In genomic region chr9:75437653-75438385, GRCm38 (mm10) we compare ENCODE assay signal across 9 mouse cellular contexts. TPM values are rescaled to one million over a fixed set of nuclear protein-coding genes. Genes with fewer than 3 reads are reported as not detected.
A peak's percentile ranks its signal among the peaks of the same experiment; 100 is the strongest.
DNase-seq lines count a peak whose midpoint lies in the region; ATAC-seq lines count a peak whose summit lies in the region.
"Had no signal": no experiment of that assay in that cellular context is flagged by ENCODE, and none has a peak within 500 bp of the region (broad histone marks: within the 10 kb centered on the region; RNA-seq: fewer than 3 reads in every experiment).

No protein-coding gene starts in this region.

- ATAC-seq in intestine, embryonic 15.5 days = no peak
- ATAC-seq in inflammation-experienced regulatory T-cells, adult 6 months = no peak

- H3K27me3 ChIP-seq in intestine, embryonic 15.5 days (replicated peaks) = no peaks in the 10 kb centered on the region

- 0 out of 2 replicates have a peak, but pooled peaks cover 8% of the 10 kb centered on the region for H3K4me1 ChIP-seq in intestine, embryonic 15.5 days (replicated peaks)

- no peak overlapping the region for H3K4me2 ChIP-seq in intestine, embryonic 15.5 days (replicated peaks)

- WGBS in intestine, embryonic 15.5 days = 25% methylated on average over 6 of the region's 6 CpGs

- no peaks in the 10 kb centered on the region for H3K9me3 ChIP-seq in intestine, embryonic 15.5 days

- H3K9ac ChIP-seq in intestine, embryonic 15.5 days = no peak overlapping the region

- H3K4me3 ChIP-seq in intestine, embryonic 15.5 days (replicated peaks) = no peak overlapping the region
- H3K4me3 ChIP-seq: myocyte had no signal

- no peaks in the 10 kb centered on the region for H3K36me3 ChIP-seq in intestine, embryonic 15.5 days

- peak; percentile 24 for DNase-seq in gastrocnemius, adult 18-20 months (ENCODE audit: low spot score)
- no peak for DNase-seq in gastrocnemius, postnatal 10 days
- DNase-seq in right cerebral cortex, adult 2 months (ENCODE audit: low spot score in 2 of 2) = peak; percentile 14 to 20
- DNase-seq in right cerebral cortex, postnatal 25 days = no peak
- peak; percentile 50 for DNase-seq in embryo, embryonic 11 days
- DNase-seq in retina, adult 2 months (ENCODE audit: low read depth, low spot score) = peak; percentile 51

- H3K27ac ChIP-seq in intestine, embryonic 15.5 days = no peak overlapping the region

RNA-seq across cellular contexts. Expression of gene Leo1, which starts 3.5 kb away (rescaled TPM):
- 10 to 100 TPM; 24.0 to 27.5 TPM for total RNA-seq in gastrocnemius, adult 18-20 months (2021)
- 10 to 100 TPM; 23.7 to 25.6 TPM for total RNA-seq in gastrocnemius, postnatal 10 days (2021)
- polyA plus RNA-seq in intestine, embryonic 15.5 days (2015; fragmentation: Nextera tagmentation; extraction: Ambion mirVana) = 32.5 and 35.2 TPM in 2 replicates
- 10 to 100 TPM; 29.1 to 46.7 (median 39.9) TPM for polyA plus RNA-seq in inflammation-experienced regulatory T-cells, adult 6 months (2017; shearing (Covaris generic))

RNA-seq across cellular contexts. Expression of gene Mapk6, which starts 28.0 kb away (rescaled TPM):
- total RNA-seq in gastrocnemius, adult 18-20 months (2021) = 10 to 100 TPM; 26.1 to 26.7 TPM
- total RNA-seq in gastrocnemius, postnatal 10 days (2021) = 10 to 100 TPM; 36.7 to 44.2 TPM
- polyA plus RNA-seq in intestine, embryonic 15.5 days (2015; fragmentation: Nextera tagmentation; extraction: Ambion mirVana) = 47.2 and 55.5 TPM in 2 replicates
- polyA plus RNA-seq in inflammation-experienced regulatory T-cells, adult 6 months (2017; shearing (Covaris generic)) = 10 to 100 TPM; 34.8 to 50.4 (median 39.5) TPM

Comparison
In these comparisons a context has a peak if more than half of its experiments do, and no peak if none do; other contexts are left out.
1. DNase-seq: peak in gastrocnemius, adult 18-20 months (single experiment), right cerebral cortex, adult 2 months (2 of 2), embryo, embryonic 11 days (single experiment) and retina, adult 2 months (single experiment); none in gastrocnemius, postnatal 10 days (single experiment) and right cerebral cortex, postnatal 25 days (single experiment).